Mouse (Mus musculus): Measurements from ENCODE around the gene Trcg1.

The Trcg1 gene

GRCm38 (mm10) chr9:57261913-57262794, 25.8 kb downstream of the Trcg1 start, which contains the start of gene 1700017B05Rik:
Gene 1700017B05Rik, minus strand, starts transcription at chr9:57262612.
- peak; percentile 58 for DNase-seq (ENCODE audit: low read depth, low spot score)

- no peak for DNase-seq (ENCODE audit: low read depth, low spot score)
These were observed 26.7 kb downstream of the Trcg1 start for GRCm38 (mm10) chr9:57262795-57263684.

GRCm38 (mm10) chr9:57265125-57265524, 28.8 kb downstream of the Trcg1 start:
- no peak for DNase-seq (ENCODE audit: low read depth, low spot score)

- no peak for DNase-seq (ENCODE audit: low read depth, low spot score)
These were observed 31.1 kb downstream of the Trcg1 start for GRCm38 (mm10) chr9:57267421-57267820.

- DNase-seq (ENCODE audit: low read depth, low spot score), result no peak
These were observed 31.7 kb downstream of the Trcg1 start for GRCm38 (mm10) chr9:57268078-57268477.

- DNase-seq (ENCODE audit: low read depth, low spot score), result no peak
These were observed 32.2 kb downstream of the Trcg1 start for GRCm38 (mm10) chr9:57268575-57268974.

- no peak for DNase-seq (ENCODE audit: low read depth, low spot score)
These were observed 33.0 kb downstream of the Trcg1 start for GRCm38 (mm10) chr9:57269384-57269783.

- DNase-seq (ENCODE audit: low read depth, low spot score), result no peak
These were observed 34.0 kb downstream of the Trcg1 start for GRCm38 (mm10) chr9:57270399-57270798.

GRCm38 (mm10) chr9:57271081-57271480, 34.7 kb downstream of the Trcg1 start:
- no peak for DNase-seq (ENCODE audit: low read depth, low spot score)

- DNase-seq (ENCODE audit: low read depth, low spot score), result no peak
These were observed 35.6 kb downstream of the Trcg1 start for GRCm38 (mm10) chr9:57271837-57272562.

- no peak for DNase-seq (ENCODE audit: low read depth, low spot score)
These were observed 36.8 kb downstream of the Trcg1 start for GRCm38 (mm10) chr9:57272902-57273804.

- no peak for DNase-seq (ENCODE audit: low read depth, low spot score)
These were observed 37.6 kb downstream of the Trcg1 start for GRCm38 (mm10) chr9:57273805-57274494.

- no peak for DNase-seq (ENCODE audit: low read depth, low spot score)
These were observed 40.0 kb downstream of the Trcg1 start for GRCm38 (mm10) chr9:57276311-57276710.

GRCm38 (mm10) chr9:57278268-57278667, 41.9 kb downstream of the Trcg1 start:
- DNase-seq (ENCODE audit: low read depth, low spot score), result no peak

- DNase-seq (ENCODE audit: low read depth, low spot score), result no peak
These were observed 43.1 kb downstream of the Trcg1 start for GRCm38 (mm10) chr9:57279441-57279840.

- no peak for DNase-seq (ENCODE audit: low read depth, low spot score)
These were observed 45.2 kb downstream of the Trcg1 start for GRCm38 (mm10) chr9:57281549-57281948.

GRCm38 (mm10) chr9:57282686-57283085, 46.3 kb downstream of the Trcg1 start:
- DNase-seq (ENCODE audit: low read depth, low spot score), result no peak

- no peak for DNase-seq (ENCODE audit: low read depth, low spot score)
These were observed 47.0 kb downstream of the Trcg1 start for GRCm38 (mm10) chr9:57283311-57283710.

GRCm38 (mm10) chr9:57287183-57287582, 50.8 kb downstream of the Trcg1 start:
- DNase-seq (ENCODE audit: low read depth, low spot score), result no peak

GRCm38 (mm10) chr9:57294905-57295304, 58.5 kb downstream of the Trcg1 start:
- DNase-seq (ENCODE audit: low read depth, low spot score), result no peak

All from forelimb bud, embryonic 11.5 days (tissue).